Mouse (Mus musculus) frontal cortex, postnatal 25 days (tissue): Measurements from ENCODE around the gene Trmt61a.
"Not testable (repeated sequence)": the region's sequence is repeated elsewhere in the genome, so short reads cannot be mapped to it uniquely, and the experiment has no call there.

ENCODE experiments used
- DNase-seq, 2 experiments: peaks; one replicate each; pipeline ENCODE4 v3.0.0; 2022; ENCODE audit warnings: low spot score in 2 of 2

The Trmt61a gene

DNA sequence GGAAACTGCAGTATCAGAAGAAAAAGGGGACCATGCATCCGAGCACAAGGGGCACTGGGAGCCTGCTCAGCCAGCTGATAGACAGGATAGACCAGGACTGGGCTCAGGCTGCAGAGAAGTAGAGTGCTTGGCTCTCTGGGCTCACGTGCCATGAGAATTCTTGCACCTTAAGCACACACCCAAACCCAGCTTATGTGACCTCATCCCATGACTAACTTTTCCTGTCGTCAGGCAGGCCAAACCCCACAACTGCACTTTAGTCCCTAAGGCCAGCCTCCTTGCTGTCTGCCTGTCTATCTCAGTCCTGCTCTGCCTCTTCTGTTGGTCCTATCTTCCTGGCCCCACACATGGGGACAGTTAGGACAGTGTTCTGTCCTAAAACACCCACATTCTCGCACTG is 19.8 kb downstream of the Trmt61a start:
- no peak for DNase-seq

DNA sequence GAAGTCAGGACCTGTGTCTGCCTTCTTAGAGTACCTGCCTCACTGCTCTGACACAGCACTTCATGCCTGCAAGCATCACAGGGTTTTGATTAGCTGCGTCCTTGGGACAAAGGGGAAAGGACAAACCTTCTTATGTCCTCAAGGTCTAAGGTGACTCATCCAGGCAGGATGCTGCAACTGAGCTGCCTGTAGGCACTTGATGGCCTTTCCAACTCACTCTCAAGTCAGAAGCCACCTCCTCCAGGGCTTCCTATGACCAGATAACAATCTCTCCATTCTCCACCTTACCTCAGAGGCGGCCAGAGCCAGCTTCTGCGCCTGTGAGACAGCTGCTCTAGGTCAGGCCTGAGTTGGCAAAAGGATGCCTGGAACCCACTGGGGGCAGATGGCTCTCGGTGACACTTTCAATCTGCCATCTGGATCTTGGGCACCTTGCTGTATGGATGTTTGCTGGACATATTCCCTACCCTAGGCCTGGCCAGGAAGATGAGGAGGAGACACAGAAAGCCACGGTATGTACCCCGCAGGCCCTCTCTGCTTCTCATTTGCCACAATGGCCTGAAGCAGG is 20.5 kb downstream of the Trmt61a start:
- no peak for DNase-seq

DNA sequence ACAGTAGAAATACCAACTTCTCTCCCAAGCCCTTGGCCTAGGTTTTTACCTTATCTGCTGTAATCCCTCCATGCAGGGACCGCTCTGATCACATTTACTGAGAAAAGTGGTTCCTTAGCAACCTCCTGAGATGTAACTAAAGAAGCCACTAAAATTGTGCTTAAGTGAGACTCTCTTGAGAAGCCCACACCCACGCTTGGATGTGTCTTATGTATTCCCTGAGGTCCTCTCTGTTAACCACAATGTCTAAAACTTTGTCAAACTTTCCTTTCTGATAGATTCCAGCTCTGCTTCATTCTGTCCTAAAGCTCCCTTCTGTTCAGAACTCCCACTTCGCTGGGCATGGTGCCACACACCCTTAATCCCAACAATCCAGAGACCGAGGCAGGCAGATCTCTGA is 21.6 kb downstream of the Trmt61a start:
- no peak for DNase-seq

DNA sequence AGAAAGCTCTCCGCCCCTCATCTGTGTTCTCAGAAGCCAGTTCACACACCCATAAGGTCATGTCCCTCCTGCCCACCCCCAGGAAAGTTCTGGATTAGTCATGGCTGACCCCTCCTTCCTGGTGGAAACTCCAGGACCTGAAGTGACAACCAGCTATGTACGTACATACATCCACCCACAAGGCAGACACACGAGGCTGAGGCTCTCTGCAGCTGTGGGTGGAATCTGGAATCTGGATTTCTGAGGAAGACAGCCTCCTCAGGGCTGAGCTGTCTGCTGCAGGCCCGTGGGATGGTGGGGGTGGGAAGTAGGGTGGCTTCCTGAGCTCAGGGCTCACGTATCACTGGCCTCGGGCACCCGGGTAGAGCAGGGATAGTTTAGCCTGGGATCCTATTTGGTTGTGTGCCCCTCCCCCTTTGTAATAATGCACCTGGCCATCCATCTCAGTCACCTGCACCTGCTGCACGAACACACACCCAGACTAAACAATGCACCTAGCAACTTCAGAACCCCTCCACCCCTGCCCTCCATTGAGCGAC is 23.1 kb downstream of the Trmt61a start:
- DNase-seq: no peak

DNA sequence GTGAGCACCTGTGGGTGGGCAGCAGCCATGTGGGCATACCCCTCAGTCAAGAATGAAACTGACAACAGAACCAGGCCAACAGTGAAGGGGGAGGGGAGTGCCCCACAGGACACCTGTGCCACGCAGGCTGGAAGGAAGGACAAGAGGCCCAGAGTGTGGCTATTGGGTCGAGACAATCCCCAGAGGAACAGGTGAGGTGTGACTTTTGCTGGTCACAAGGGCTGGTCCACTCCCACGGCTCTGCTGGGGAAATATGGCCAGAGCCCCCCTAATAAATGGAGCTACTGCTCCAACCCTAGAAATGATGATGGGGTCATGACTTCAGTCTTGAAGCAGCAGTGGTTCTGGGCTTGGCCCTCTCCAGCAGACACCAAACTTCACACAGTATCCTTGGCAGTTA is 25.4 kb downstream of the Trmt61a start:
- DNase-seq: no peak

DNA sequence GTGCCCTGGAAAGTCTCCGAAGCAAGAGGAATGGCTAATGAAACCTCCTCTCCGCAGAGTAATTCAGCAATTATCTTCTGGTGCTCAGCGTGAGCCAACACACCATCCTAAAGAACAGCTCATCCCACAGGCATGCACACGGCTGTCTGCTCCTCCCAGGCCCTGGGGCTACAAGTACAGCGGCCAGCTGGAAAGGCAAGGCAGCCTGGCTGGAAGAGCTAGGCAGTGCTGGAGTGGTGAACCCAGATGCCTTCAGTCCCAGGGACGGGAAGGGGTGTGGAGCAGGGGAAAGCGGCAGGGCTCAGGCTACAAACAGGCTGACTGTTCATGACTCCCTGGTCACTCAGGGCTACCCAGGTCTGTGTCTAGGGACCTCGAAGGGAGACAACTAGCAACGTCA is 26.7 kb downstream of the Trmt61a start:
- no peak for DNase-seq

DNA sequence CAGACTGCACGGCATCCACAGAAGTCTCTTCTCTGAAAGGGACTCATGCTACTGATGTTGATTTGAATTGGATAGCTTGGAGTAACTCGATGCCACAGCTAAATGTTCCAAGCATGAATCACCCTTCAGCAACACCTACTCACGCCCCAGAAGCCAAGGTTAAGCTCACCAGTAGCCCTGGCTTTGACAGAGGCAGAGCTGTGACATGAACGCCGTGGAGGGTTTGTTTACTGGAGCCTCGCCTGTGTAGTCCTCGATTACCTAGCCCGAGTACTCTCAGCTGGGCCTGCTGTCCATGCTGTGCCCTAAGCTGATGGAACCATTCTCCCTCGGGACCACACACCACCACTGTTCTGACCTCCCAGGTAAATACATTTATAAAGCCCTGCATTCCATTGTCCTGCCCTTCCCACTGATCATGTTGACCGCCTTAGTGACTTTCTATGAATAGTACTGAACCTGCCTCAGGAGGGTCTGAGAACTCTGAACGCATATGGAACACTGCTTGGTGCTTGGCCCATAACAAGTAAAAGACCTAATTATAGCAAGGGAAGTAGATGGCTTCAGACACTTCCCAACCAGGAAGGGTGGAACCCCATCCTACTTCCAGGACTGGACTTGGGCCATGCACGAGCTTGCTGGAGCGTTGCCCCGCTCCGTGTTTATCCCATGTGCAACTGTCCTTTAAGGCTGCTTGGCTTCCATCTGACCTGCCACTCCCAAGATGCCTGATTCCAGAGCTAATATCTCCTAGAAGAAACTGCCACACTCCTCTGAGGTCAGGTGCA is 27.5 kb downstream of the Trmt61a start:
- DNase-seq: no peak

DNA sequence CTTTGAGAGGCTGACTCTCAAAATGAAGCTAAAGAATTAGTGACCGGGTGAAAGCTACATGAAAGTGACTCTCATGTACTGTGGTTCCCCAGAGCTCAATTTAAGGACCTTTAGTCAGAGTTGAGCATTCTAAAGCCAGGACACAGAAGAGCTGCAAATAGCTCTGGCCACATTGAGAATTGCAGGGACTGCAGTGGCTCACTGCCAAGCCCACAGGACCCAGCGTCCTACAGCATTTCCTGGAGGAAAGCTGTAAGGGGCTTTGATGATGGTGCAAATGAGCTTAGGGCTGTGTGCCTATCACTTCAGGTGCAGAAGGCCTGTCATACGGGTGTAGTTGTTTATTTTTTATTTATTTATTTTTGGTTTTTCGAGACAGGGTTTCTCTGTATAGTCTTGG is 30.3 kb downstream of the Trmt61a start:
- no peak for DNase-seq

DNA sequence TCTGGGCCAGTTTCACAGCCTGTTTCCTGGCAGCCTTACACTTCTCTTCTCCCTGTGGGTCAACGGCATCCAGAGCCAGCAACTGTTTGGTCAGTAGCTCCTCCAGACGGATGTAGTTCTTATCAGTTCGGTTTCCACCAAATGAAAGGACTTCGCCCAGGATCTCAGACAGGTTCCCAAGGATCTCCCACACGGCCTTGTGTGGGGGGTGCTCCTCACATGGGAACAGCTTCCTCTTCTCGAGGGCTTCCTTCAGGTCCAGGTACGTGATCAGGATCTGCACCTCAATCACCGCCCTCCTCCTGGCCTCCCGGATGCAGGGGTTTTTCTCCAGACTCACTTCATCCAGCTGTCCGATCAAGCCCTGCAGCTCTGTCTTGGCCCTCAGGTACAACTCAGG is 32.2 kb downstream of the Trmt61a start:
- no peak for DNase-seq

DNA sequence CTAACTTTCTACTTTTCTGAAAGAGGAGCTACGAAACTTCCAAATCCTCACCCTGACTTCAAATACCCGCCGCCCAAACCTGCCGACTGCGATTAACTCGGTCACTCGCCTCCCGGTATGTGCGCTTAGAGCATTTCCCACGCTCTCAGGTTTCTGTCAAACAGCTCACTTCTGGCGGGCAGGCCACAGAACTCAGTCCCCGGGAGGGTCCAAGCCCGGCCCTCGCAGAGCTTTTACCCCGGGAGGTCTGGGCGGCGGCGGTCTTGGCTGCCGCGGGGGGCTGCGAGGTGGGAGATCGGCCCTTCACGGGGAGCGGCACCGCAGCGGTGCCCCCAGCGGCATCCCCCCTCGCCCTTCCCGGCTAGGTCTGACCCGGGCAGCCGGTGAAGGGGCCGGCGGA is 34.6 kb downstream of the Trmt61a start:
- DNase-seq: no peak

DNA sequence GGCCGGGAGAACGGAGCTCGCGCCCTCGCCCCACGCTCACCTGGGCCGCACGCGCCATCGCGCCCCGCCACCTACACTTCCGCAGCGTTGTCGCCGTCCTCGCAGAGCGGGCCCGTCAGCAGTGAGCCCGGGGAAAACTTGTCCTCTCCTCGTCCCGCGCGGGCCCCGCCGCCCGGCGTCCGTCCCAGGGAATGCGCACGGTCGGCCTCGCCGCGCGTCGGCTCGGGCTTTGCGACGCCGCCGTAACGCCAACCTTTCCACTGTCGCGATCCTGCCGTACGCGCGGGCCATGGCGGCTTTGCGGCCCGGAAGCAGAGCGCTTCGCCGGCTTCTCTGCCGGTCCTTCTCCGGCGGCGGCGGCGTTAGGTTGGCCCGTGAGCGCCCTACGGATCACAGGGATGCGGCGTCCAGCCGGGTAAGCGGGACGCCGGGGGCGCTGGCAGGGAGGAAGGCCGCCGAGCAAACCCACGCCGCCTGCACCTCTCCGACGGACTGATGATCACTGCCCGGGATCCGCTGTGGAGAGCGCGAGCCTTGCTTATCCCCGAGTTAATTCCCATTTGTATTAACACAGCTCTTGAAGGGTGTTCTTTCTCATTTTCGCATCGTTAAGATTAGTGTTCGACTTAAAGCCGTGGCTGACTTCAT is 35.2 kb downstream of the Trmt61a start, which contains the start of the genes Bag5 and Apopt1:
Gene Bag5 (minus strand): TSS at position 254 of the 648 bp plus-strand sequence.
Gene Apopt1 (plus strand): TSS at position 258 of the 648 bp plus-strand sequence.
- DNase-seq: peak; percentile 83 to 87

DNA sequence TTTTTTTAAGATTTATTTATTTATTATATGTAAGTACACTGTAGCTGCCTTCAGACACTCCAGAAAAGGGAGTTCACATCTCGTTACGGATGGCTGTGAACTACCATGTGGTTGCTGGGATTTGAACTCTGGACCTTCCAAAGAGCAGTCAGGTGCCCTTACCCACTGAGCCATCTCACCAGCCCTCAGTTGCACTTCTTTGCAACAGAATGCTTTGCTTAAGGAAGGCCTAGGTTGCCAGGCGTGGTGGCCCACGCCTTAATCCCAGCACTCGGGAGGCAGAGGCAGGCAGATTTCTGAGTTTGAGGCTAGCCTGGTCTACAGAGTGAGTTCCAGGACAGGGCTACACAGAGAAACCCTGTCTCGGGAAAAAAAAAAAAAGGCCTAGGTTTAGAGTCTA is 36.0 kb downstream of the Trmt61a start:
- not testable (repeated sequence) for DNase-seq

DNA sequence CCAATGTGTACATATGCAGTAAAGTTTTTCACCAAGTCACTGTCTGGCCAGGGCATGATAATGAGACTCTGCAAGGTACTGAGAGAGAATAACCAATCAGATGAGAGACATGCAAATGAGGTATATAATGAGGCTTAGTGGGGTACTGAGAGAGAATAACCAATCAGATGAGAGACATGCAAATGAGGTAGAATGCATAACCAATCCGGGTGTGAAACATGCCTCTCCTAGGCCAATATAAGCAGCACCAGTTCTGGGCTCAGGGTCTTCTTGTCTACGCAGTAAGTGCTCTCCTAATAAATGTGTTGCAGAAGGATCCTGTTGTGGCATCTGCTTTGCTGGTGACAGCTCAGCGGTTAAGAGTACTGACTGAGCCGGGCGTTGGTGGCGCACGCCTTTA is 38.6 kb downstream of the Trmt61a start:
- no peak for DNase-seq

DNA sequence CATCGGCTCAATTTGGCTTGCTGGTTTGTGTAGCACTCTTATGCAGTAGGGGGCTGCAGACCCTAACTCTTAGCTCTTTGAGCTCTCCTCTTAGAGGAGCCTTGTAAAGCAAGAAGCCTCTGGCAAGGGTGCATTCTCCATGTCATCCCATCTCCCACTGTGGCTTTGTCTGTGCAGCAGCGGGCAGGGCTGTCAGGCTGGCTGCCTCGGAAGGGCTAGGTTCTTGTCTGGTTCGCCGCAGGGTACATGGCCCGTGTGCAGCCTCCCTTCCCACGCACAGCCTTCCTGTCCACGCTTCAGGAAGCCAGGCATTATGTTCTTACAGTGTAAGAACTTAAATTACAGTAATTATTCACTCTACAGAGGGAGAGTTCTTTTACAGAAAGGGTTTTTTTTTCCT is 40.8 kb downstream of the Trmt61a start:
- no peak for DNase-seq

DNA sequence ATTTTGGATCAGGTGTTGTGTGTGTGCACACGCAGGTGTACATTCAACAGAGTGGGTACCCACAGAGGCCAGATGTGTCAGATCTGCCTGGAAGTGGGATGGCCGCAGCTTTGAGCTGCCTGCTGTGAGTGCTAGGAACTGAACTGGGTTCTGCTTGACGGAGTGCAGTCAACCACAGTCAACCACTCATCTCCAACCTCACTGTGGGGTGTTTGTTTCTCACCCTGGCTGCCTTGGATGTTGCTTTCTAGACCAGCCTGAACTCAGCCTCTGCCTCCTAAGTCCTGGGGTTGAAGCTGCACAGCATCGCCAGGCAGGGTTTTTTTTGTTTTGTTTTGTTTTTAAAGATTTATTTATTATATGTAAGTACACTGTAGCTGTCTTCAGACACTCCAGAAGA is 42.3 kb downstream of the Trmt61a start:
- DNase-seq: no peak

DNA sequence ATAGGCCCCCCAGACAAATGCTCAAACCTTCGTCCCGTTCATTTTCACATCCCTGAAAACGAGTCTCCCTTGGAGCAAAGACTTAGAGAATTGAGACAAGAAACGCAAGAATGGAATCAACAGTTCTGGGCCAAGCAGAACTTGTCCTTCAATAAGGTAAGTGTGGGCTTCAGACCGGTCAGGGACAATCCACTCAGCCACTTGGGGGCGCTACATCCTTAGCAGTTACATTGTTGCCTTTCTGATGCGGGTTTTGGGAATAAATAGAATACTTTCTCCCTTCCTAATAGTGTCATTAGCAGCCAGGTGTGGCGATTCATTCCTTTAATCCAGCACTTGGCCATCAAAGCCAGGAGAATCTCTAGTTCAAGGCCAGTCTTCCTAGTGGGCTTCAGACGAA is 44.7 kb downstream of the Trmt61a start:
- no peak for DNase-seq

DNA sequence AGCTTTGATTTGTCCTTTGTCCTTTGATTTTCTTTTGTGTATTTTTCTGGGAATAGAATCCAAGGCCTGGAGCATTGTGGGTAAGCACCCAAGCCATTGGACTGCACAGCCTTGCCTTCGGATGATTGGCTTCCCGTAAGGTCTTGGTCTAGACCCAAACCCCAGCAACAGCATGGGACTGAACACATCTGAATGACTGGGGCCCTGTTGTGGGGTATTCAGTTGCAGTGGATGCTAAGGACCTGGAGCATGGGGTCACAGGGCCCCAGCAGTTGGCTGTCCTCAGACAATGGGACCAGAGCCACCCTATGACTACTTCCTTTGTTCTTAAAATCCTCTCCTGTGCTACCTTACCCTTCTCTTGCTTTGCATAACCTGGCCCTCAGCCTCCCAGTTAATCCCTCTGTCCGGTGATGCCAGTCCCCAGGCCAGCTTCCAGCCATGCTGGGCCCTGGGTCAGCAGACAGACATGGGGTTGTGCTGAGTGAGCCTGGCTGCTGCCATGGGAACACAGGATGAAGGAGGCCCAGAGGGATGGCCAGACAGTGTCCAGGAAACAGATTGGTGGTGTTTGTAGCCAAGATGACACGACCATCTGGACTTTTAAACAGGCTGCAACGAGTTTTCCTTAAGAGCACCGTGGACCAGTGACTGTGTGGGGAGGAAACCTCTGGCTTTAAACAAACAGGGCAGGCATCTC is 46.9 kb downstream of the Trmt61a start:
- DNase-seq: no peak

DNA sequence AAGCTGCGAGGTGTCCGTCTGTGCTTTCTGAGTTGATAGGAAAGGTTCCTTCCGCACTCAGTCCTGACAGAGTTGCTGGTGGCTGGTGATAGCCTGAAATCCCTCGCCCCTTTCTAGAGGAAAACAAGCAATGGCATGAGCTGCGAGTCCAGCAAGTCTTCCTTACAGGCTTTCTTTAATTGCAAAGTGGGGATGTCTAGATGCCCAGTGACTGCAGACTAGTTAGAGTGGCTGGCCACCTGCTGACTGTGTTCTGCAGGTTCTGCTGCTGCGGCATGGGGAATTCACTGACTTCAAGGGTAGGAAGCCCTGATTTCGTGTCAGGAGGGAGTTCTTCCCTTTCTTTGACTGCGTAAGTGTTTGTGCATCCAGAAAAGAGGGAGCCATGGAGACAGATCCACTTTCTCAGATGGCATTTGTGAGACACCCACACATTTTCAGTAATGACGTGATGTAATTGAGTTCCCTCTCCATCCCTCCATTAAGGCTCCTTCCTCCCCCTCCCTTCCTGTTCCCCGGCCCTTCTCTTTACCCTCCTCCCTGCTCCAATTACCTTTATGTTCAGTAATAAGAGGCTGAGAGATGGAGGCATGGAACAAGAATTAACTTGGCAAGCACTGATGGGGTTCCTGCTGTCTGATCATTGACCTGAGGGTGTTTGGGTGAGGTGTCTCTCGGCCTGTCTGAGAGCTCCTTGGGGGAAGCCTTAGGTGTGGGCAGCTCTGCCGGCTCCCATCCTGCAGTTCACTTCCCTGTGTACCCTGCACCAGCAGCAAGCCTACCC is 47.6 kb downstream of the Trmt61a start:
- no peak for DNase-seq

DNA sequence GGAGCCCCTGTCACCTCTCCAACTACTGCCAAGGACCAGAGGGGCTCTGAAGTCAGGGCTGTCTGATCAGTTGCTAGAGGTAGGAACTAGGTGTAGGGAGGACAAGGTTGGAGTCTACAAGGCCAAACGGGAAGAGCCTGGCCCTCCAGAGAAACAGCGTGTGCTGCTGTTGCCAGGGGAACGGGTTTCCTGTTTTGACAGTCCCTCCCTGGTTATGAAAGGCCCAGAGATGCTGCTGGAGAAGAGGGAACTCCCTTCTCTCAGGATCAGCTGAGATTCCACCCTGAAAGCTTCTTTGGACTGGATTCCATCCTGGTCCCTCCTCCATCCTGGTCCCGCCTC is 48.2 kb downstream of the Trmt61a start:
- DNase-seq: peak in 1 of 2 experiments; percentile 54

DNA sequence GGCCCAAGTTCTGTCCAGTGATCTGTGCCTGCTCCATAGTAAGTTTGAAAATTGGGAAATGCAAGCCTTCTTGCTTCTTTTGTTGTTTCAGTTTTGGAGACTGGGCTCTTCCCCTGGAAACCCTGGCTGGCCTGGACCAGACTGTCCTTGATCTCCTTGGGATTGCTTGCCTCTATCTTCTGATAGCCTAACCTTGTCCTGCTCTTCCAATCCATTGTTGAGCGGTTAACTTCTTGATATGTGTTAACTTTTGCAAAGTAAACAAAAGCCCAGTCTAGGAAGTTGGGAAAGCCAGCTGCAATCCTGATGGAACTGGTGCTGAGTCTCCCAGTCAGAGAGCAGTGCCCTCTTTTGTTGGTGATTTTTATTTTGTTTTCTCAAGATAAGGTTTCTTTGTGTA is 50.1 kb downstream of the Trmt61a start:
- DNase-seq: no peak
